In the genomic region with DNA sequence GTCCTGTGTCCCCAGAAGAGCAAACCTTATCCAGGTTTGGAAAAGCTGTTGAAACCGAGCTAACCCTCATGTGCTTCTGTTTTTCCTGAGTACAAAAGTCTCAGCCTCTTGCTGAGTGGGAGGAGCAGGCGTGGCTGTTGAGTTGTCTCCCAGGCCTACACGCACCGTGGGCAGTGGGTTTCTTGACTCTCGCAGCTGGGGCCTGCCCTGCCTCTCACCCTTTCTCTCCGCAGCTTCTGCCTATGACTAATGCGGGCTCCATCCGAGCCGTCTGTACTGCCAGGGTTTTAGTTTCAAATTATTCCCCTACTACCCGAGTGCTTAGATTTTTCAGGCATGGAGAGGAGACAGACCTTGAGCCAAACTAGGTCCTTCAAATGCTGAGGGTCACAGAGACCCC, we compare ENCODE assay signal across 24 mouse cellular contexts. TPM values are rescaled to one million over a fixed set of nuclear protein-coding genes. Genes with fewer than 3 reads are reported as not detected.
DNase-seq lines count a peak whose midpoint lies in the region; ATAC-seq and TF ChIP-seq lines count a peak whose summit lies in the region.
"Had no signal": no experiment of that assay in that cellular context is flagged by ENCODE, and none has a peak within 500 bp of the region (broad histone marks: within the 10 kb centered on the region; RNA-seq: fewer than 3 reads in every experiment).

No protein-coding gene starts in this region.

- no peaks in the 10 kb centered on the region for H3K27me3 ChIP-seq in intestine, embryonic 14.5 days (replicated peaks; ENCODE audit: control insufficient read depth, insufficient read depth, low read length)
- H3K27me3 ChIP-seq in intestine, postnatal 0 days (replicated peaks; ENCODE audit: control insufficient read depth, insufficient read depth, low read length) = no peaks in the 10 kb centered on the region
- H3K27me3 ChIP-seq in embryonic facial prominence, embryonic 10.5 days (replicated peaks; ENCODE audit: low read depth, poor library complexity, severe bottlenecking) = no peaks in the 10 kb centered on the region
- no peaks in the 10 kb centered on the region for H3K27me3 ChIP-seq in intestine, embryonic 16.5 days (replicated peaks; ENCODE audit: control insufficient read depth, insufficient read depth, low read length)
- H3K27me3 ChIP-seq in forebrain, embryonic 12.5 days = peaks cover 2% of the 10 kb centered on the region; the same call in 1 of the 2 replicates
- H3K27me3 ChIP-seq: hindbrain, embryonic 12.5 days; neural tube, embryonic 13.5 days had no signal

- no peaks in the 10 kb centered on the region for H3K36me3 ChIP-seq in intestine, embryonic 14.5 days (ENCODE audit: control insufficient read depth, insufficient read depth, low read length)
- H3K36me3 ChIP-seq in intestine, postnatal 0 days (ENCODE audit: control insufficient read depth, insufficient read depth) = no peaks in the 10 kb centered on the region
- H3K36me3 ChIP-seq in embryonic facial prominence, embryonic 10.5 days (replicated peaks) = no peaks in the 10 kb centered on the region
- H3K36me3 ChIP-seq in intestine, embryonic 16.5 days (ENCODE audit: control insufficient read depth, insufficient read depth, low read length) = no peaks in the 10 kb centered on the region
- no peaks in the 10 kb centered on the region for H3K36me3 ChIP-seq in forebrain, embryonic 12.5 days (replicated peaks)
- H3K36me3 ChIP-seq: hindbrain, embryonic 12.5 days; midbrain, embryonic 10.5 days; neural tube, embryonic 13.5 days had no signal

- WGBS in intestine, embryonic 14.5 days = 26% methylated on average over 10 of the region's 10 CpGs
- 65% methylated on average over 10 of the region's 10 CpGs for WGBS in intestine, postnatal 0 days
- WGBS in embryonic facial prominence, embryonic 10.5 days = 70% methylated on average over 10 of the region's 10 CpGs
- WGBS in intestine, embryonic 16.5 days = 72% methylated on average over 10 of the region's 10 CpGs
- 68% methylated on average over 10 of the region's 10 CpGs for WGBS in forebrain, embryonic 12.5 days

- peaks cover 19% of the 10 kb centered on the region for H3K4me1 ChIP-seq in intestine, embryonic 14.5 days (replicated peaks; ENCODE audit: control insufficient read depth, insufficient read depth, low read length)
- H3K4me1 ChIP-seq in intestine, postnatal 0 days (replicated peaks; ENCODE audit: control insufficient read depth, insufficient read depth, low read length) = peaks cover 3% of the 10 kb centered on the region
- H3K4me1 ChIP-seq in embryonic facial prominence, embryonic 10.5 days = peaks cover 48% of the 10 kb centered on the region
- H3K4me1 ChIP-seq in intestine, embryonic 16.5 days (ENCODE audit: control insufficient read depth, insufficient read depth, low read length) = peaks cover 28% of the 10 kb centered on the region
- peaks cover 12% of the 10 kb centered on the region for H3K4me1 ChIP-seq in forebrain, embryonic 12.5 days

- H3K9ac ChIP-seq in intestine, embryonic 14.5 days (ENCODE audit: low read length) = no peak overlapping the region
- no peak overlapping the region for H3K9ac ChIP-seq in intestine, postnatal 0 days (ENCODE audit: low read depth, low read length)
- no peak overlapping the region; the same call in 1 of the 2 replicates for H3K9ac ChIP-seq in intestine, embryonic 16.5 days (ENCODE audit: low read depth, low read length)
- no peak overlapping the region for H3K9ac ChIP-seq in forebrain, embryonic 12.5 days
- H3K9ac ChIP-seq: hindbrain, embryonic 12.5 days; neural tube, embryonic 13.5 days had no signal

- H3K4me2 ChIP-seq in intestine, embryonic 14.5 days (ENCODE audit: low read length) = no peak overlapping the region
- no peak overlapping the region for H3K4me2 ChIP-seq in intestine, postnatal 0 days (replicated peaks; ENCODE audit: low read depth)
- no peak overlapping the region for H3K4me2 ChIP-seq in intestine, embryonic 16.5 days (ENCODE audit: low read depth, low read length)
- H3K4me2 ChIP-seq in forebrain, embryonic 12.5 days = no peak overlapping the region
- H3K4me2 ChIP-seq: heart, embryonic 11.5 days; hindbrain, embryonic 12.5 days; liver, embryonic 11.5 days; neural tube, embryonic 13.5 days had no signal

- intact Hi-C loops in gastrocnemius, postnatal 14 days (cut with DNase I; ENCODE audit: low total_unique reads) = no loop called here

- no peaks in the 10 kb centered on the region for H3K9me3 ChIP-seq in intestine, embryonic 14.5 days (ENCODE audit: control insufficient read depth, low read length)
- H3K9me3 ChIP-seq in intestine, postnatal 0 days (ENCODE audit: control insufficient read depth) = no peaks in the 10 kb centered on the region
- H3K9me3 ChIP-seq in embryonic facial prominence, embryonic 10.5 days = no peaks in the 10 kb centered on the region
- H3K9me3 ChIP-seq in intestine, embryonic 16.5 days (ENCODE audit: control insufficient read depth, low read length) = no peaks in the 10 kb centered on the region
- H3K9me3 ChIP-seq in forebrain, embryonic 12.5 days = no peaks in the 10 kb centered on the region
- H3K9me3 ChIP-seq: hindbrain, embryonic 12.5 days; midbrain, embryonic 10.5 days; neural tube, embryonic 13.5 days had no signal

- ATAC-seq in intestine, embryonic 14.5 days (replicated peaks; ENCODE audit: low FRiP score, low TSS enrichment, low read depth) = no peak; the same call in 1 of the 2 replicates
- ATAC-seq in intestine, postnatal 0 days = no peak
- no peak for ATAC-seq in intestine, embryonic 16.5 days
- no peak for ATAC-seq in forebrain, embryonic 12.5 days (ENCODE audit: low FRiP score)
- ATAC-seq: activated CD4-positive, CD25-positive, alpha-beta regulatory T cell, adult 4 months; forebrain, embryonic 16.5 days; inflammation-experienced regulatory T-cells, adult 6 months had no signal

- peak overlapping the region; percentile 17 for H3K27ac ChIP-seq in intestine, embryonic 14.5 days (ENCODE audit: low read depth)
- H3K27ac ChIP-seq in intestine, postnatal 0 days (ENCODE audit: low read depth, low read length) = no peak overlapping the region
- peak overlapping the region; percentile 49; the same call in 1 of the 2 replicates for H3K27ac ChIP-seq in embryonic facial prominence, embryonic 10.5 days (replicated peaks)
- H3K27ac ChIP-seq in intestine, embryonic 16.5 days (ENCODE audit: low read length) = peak overlapping the region; percentile 13; the same call in 1 of the 2 replicates
- no peak overlapping the region for H3K27ac ChIP-seq in forebrain, embryonic 12.5 days
- H3K27ac ChIP-seq: hindbrain, embryonic 12.5 days; kidney, postnatal 0 days; macrophage; midbrain, embryonic 10.5 days; neural tube, embryonic 13.5 days had no signal

- TF ChIP-seq CTCF in intestine, postnatal 0 days (IDR thresholded peaks at IDR 0.05; ENCODE audit: low read depth) = no peak

- DNase-seq in intestine, embryonic 14.5 days (ENCODE audit: low spot score) = no peak
- peak; percentile 65 for DNase-seq in 3T3-L1 (ENCODE audit: low read depth, low spot score)
- no peak for DNase-seq in embryonic facial prominence, embryonic 10.5 days (ENCODE audit: low spot score)
- DNase-seq in gastrocnemius, postnatal 14 days = no peak
- no peak for DNase-seq in adrenal gland, postnatal 4 days (ENCODE audit: low spot score in 2 of 2)
- DNase-seq: adrenal gland, postnatal 14 days; cerebellum, adult 18-20 months; cerebellum, postnatal 36 days; heart, postnatal 10 days; lung, adult 18-20 months; right cerebral cortex, postnatal 25 days had no signal

- H3K4me3 ChIP-seq in intestine, embryonic 14.5 days (ENCODE audit: low read depth, low read length) = no peak overlapping the region
- H3K4me3 ChIP-seq in intestine, postnatal 0 days (ENCODE audit: low read depth, low read length) = no peak overlapping the region
- no peak overlapping the region for H3K4me3 ChIP-seq in embryonic facial prominence, embryonic 10.5 days
- H3K4me3 ChIP-seq in intestine, embryonic 16.5 days (ENCODE audit: low read length) = no peak overlapping the region
- no peak overlapping the region for H3K4me3 ChIP-seq in forebrain, embryonic 12.5 days (replicated peaks)
- H3K4me3 ChIP-seq: hindbrain, embryonic 12.5 days; midbrain, embryonic 10.5 days; neural tube, embryonic 13.5 days had no signal

RNA-seq across cellular contexts. Expression of a gene that starts 28.7 kb away (rescaled TPM):
- polyA plus RNA-seq in intestine, embryonic 14.5 days (2014; fragmentation: Nextera tagmentation; extraction: Ambion mirVana) = 142 and 143 TPM in 2 replicates
- polyA plus RNA-seq in intestine, postnatal 0 days (2015; fragmentation: Nextera tagmentation; extraction: Ambion mirVana) = 74.5 and 81.5 TPM in 2 replicates
- 255 TPM in 2 replicates for polyA plus RNA-seq in embryonic facial prominence, embryonic 10.5 days (2016; fragmentation: Nextera tagmentation; extraction: Ambion mirVana)
- 183 and 191 TPM in 2 replicates for polyA plus RNA-seq in intestine, embryonic 16.5 days (2015; fragmentation: Nextera tagmentation; extraction: Ambion mirVana)
- 10 to 100 TPM; 27.2 to 34.0 TPM for total RNA-seq in gastrocnemius, postnatal 14 days (2021)
- 180 and 192 TPM in 2 replicates for polyA plus RNA-seq in forebrain, embryonic 12.5 days (2016; fragmentation: Nextera tagmentation; extraction: Ambion mirVana)
- 100 to 1,000 TPM; 158 to 171 TPM for total RNA-seq in adrenal gland, postnatal 4 days (2021)

Comparison
In these comparisons a context has a peak if more than half of its experiments do, and no peak if none do; other contexts are left out.
1. H3K27ac ChIP-seq: peak in intestine, embryonic 14.5 days (single experiment), embryonic facial prominence, embryonic 10.5 days (single experiment) and intestine, embryonic 16.5 days (single experiment); none in intestine, postnatal 0 days (single experiment) and forebrain, embryonic 12.5 days (single experiment).